Mouse (Mus musculus) left cerebral cortex, postnatal 25 days (tissue): ENCODE data around the gene Ttyh1. TPM values are rescaled to one million over a fixed set of nuclear protein-coding genes. Genes with fewer than 3 reads are reported as not detected.

Experiments used
- DNase-seq, 2 experiments: peaks; one replicate each; pipeline ENCODE4 v3.0.0; 2022; ENCODE audit warnings: low spot score in 2 of 2, mixed read lengths in 1 of 2
- intact Hi-C: fragments of 180-260 bp; cut with DNase I; formaldehyde crosslinking; loops from one replicate; pipeline ENCODE4 v1.15.1; 2025
- total RNA-seq, 2 experiments: library from RNA; stranded (reverse); gene quantifications; 2 replicates each; pipeline ENCODE4 v1.2.3; 2021

The Ttyh1 gene
- total RNA-seq, 2 experiments from 2014 or later = 743 to 807 TPM

DNA sequence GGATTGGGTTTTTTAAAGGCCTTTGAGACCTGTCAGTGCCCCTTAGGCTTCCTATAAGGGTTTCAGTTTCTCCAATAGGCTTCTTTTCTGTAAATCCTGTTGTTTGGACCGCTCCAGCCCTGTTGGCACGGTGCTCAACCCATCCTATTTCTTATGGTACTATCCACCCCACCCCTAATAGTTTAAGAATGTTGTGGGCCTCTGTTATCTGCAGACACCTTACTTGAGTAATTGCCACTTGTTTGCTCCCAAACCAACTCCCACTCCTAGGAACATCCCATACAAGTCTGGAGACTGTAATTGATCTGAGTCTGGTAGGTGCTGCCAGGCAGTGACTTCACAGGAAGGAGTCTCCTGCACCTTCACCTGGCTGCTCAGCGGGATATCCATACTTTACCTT, 18.5 kb downstream of the Ttyh1 start:
- intact Hi-C loops = loop anchor here (10.0 kb wide), 1 partner anchor 927 kb away; the partner anchor contains the start of gene U2af2
- peak in 1 of 2 experiments; percentile 3 for DNase-seq

DNA sequence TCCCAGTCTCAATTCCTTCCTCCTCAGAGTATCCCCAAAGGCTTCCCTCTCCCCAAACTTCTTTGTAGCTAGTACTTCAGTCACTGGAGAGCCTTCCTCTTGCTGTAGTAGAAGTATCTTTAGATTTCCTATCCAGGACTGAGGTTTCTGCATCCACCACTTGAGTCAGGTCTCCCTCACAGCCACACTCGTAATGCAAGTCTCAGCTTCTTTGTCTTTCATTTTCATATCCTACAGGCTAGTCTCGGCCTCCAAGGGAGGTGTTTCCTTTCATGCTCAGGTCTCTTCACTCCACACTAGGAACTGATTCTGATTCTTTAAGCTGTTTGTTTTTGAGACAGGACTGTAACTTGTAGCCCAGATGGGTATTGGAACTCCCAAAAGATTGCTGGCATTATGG, 19.0 kb downstream of the Ttyh1 start:
- intact Hi-C loops = loop anchor here (10.0 kb wide), 1 partner anchor 927 kb away; the partner anchor contains the start of gene U2af2
- no peak for DNase-seq

- DNase-seq = peak in 1 of 2 experiments; percentile 1
- intact Hi-C loops = loop anchor here (10.0 kb wide), 1 partner anchor 926 kb away; the partner anchor contains the start of gene U2af2
Measured at GRCm38 (mm10) chr7:4138671-4139070, 19.5 kb downstream of the Ttyh1 start.

DNA sequence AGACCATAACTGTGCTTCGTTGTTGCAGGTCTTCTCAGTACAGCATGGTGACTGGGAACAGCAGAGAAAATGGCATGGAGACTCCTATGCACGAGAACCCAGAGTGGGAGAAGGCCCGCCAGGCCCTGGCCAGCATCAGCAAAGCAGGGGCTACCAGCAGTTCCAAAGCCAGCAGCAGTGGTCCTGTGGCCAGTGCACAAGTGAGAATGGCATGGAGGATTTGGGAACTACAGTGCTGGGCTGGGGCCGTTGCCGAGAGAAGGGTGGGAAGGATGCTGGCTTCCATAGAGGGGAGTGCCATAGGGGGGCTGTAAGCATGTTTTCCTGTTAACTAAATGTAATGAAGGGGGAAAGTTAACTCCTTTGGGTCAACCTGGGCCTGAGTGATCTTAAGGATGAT, 20.2 kb downstream of the Ttyh1 start:
- peak in 1 of 2 experiments; percentile 0 for DNase-seq
- intact Hi-C loops = loop anchor here (10.0 kb wide), 1 partner anchor 925 kb away; the partner anchor contains the start of gene U2af2

- peak in 1 of 2 experiments; percentile 0 for DNase-seq
- intact Hi-C loops = no loop called here
Measured at GRCm38 (mm10) chr7:4141648-4142325, 22.6 kb downstream of the Ttyh1 start.

DNA sequence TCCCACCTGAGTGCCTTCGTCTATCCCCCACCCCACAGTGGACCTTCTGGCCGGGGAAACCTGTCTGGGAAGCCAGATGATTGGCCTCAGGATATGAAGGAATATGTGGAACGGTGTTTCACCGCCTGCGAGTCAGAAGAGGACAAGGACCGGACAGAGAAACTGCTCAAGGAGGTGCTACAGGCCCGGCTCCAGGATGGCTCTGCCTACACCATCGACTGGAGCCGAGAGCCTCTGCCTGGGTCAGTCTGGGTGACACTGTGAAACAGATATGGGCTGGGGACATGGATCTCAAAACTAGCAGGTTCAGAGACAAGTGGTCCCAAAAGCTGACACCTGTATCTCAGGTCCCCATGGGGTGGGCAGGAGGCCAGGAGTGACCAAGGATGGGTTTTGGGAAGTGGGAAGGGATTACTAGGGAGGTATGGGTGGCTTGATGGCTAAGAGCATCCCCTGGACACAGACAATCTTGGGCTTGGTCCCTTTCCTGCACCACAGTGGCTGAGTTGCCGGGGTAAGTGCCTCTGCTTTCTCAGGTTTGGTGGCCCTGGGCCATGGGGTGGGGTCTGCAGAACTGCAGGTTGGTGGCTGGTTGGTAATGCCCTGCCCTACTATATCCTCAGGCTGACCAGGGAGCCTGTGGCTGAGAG, 23.7 kb downstream of the Ttyh1 start:
- intact Hi-C loops = no loop called here
- peak in 1 of 2 experiments; percentile 2 for DNase-seq

DNA sequence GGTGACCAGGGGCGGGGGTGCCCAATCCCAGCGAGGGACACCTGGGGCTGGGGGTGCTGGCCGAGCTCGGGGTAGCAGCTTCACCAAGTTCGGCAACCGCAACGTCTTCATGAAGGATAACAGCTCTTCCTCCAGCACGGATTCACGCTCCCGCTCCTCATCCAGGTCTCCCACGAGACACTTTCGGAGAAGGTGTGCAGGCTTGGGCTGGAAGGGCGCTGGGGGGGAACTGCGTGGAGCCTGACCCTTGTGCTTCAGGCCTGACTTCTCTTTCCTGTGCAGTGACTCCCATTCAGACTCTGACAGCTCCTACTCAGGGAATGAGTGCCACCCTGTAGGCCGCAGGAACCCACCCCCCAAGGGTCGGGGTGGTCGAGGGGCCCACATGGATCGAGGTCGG, 24.3 kb downstream of the Ttyh1 start:
- intact Hi-C loops = no loop called here
- DNase-seq = peak in 1 of 2 experiments; percentile 1

GRCm38 (mm10) chr7:4144046-4144445, 24.8 kb downstream of the Ttyh1 start:
- intact Hi-C loops = no loop called here
- DNase-seq = peak; percentile 1 to 2

DNA sequence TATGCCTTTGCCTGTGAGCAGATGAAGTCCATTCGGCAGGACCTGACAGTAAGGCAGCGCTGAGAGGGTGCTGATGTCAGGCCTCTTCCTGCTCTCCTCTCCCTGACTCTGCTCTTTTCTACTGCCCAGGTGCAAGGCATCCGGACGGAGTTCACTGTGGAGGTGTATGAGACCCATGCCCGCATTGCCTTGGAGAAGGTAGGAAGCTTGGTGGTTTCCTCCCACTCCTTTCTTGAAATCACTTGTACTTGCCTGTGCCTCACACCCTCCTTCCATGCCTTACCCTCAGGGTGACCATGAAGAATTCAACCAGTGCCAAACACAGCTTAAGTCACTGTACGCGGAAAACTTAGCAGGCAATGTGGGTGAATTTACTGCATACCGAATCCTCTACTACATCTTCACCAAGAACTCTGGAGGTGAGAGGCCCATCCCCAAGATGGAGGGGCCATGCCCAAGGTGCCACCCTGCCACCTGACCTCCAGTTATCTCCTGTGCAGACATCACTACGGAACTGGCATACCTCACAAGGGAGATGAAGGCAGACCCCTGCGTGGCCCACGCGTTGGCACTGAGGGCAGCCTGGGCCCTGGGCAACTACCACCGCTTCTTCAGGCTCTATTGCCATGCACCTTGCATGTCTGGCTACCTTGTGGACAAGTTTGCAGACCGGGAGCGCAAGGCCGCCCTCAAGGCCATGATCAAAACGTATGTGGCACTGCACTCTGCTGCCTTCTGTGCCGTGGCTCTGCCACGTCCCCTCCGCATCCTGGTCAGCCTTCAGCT, 25.8 kb downstream of the Ttyh1 start:
- intact Hi-C loops = loop anchor here (5.0 kb wide), 3 partner anchors 118 to 453 kb away; partner anchors contain the start of genes Mboat7 and Tsen34

GRCm38 (mm10) chr7:4145552-4146190, 26.5 kb downstream of the Ttyh1 start:
- DNase-seq = peak; percentile 62 to 70
- intact Hi-C loops = loop anchor here (5.0 kb wide), 3 partner anchors 118 to 453 kb away; partner anchors contain the start of genes Mboat7 and Tsen34

More for the DNA sequence above, 25.8 kb downstream of the Ttyh1 start:
- peak; percentile 5 for DNase-seq

DNA sequence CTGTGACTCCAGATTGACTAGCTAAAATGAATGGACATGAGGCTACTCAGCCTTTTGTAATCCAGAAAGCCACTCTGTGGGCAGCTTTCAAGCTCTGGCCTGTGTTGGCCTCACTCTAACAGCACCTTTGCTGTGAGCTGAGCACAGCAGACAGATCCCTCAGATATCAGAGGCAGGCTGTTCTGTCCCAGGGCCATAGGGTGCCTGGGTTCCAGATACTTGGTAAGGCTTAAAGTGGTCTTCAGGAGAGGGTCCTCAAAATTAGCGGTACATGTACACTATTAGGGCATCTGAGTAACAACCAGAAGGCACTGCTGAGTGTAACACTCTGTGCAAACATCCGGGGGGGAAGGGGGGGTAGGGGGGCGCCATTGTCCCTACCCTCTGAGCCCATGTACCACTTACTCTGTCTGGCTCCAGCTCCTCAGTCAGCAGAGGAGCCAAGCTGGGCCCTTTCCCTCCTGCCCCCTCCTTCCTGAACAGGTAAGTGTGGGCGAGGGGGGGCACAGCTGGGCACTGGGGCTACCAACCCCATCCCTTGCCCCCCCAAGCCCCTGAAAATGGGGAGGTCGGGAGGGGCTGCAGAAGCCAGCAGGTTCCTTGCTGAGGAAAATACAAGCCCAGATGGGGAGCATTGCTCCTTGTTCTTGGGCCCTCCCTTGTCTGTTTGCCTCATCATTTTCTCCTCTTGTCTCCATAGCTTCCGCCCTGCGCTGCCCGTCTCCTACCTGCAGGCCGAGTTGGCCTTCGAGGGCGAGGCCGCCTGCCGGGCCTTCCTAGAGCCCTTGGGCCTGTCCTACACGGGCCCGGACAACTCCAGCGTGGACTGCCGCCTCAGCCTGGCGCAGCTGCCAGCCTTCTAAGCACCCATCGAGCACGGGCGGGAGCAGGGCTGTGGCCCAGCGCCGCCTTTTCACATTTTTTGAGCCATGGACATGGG, 27.3 kb downstream of the Ttyh1 start:
- intact Hi-C loops = loop anchor here (5.0 kb wide), 3 partner anchors 119 to 454 kb away; partner anchors contain the start of genes Mboat7 and Tsen34
- peak; percentile 5 to 10 for DNase-seq

- intact Hi-C loops = loop anchor here (5.0 kb wide), 3 partner anchors 120 to 455 kb away; partner anchors contain the start of genes Mboat7 and Tsen34
- peak; percentile 5 to 8 for DNase-seq
Measured at GRCm38 (mm10) chr7:4147371-4147770, 28.2 kb downstream of the Ttyh1 start.

DNA sequence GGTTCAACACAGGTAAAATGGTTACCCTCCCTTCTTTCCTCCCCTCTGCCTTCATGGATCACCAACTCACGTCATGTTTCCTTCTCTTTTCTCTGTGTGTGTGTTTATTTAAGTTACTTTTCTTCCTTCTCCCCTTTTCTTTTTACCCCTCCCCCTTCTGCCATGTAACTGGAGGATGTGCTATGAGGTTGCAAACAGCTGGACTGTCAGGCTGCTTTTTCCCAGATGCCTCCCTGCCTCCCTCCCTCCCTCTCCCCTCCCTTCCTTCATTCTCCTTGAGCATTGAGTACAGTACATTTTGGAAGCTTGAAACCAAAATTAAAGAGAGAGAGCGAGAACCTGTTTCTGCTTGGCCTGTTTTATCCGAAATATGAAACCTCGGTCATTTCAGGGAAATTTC, 28.6 kb downstream of the Ttyh1 start:
- DNase-seq = no peak
- intact Hi-C loops = loop anchor here (2.0 to 5.0 kb wide), 4 partner anchors 121 to 456 kb away; partner anchors contain the start of genes Mboat7 and Tsen34

DNA sequence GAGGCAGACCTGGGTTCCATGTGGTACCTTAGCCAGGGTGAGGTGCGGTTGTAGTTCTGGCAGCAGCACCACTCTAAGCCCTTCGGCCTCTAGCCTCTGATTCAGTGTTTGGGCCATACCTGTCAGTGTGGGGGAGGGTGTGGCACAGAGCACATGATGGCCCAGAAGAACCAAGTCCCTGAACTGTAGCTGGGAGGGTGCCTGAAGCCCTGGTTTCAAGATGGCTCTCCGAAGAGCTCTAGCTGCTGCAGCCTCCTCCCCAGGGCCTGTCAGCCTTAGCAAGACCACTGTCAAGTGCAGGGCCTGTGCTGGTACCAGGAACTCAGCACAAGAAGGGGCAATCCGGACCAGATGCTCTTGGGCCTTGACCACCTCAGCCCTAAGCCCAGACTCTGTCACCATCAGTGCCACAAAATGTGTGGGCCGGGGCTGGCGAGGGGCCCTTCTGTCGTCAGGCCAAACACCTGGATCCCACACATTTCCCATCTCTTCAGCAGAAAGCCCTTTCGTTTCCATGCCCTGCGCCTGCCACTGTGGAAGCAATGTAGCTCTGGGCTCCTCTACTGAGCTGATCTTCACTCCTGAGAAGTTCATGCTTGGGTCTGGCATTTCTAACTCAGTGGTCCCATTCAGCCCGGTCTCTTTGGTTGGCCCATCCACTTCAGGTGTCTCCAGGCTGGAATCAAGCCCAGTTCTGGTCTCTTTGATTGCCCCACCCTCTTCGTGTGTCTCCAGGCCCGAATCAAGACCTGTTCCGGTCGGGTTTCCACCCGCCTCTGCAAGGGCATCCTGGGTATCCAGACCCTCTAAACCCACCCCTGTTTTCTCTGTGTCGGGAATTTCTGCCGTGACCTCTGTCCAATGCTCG, 29.4 kb downstream of the Ttyh1 start:
- intact Hi-C loops = loop anchor here (1.0 to 5.0 kb wide), 5 partner anchors 28 to 456 kb away; partner anchors contain the start of genes Mboat7 and Tsen34
- peak; percentile 26 to 35 for DNase-seq

- intact Hi-C loops = loop anchor here (1.0 to 5.0 kb wide), 5 partner anchors 29 to 457 kb away; partner anchors contain the start of genes Mboat7 and Tsen34
- peak; percentile 90 to 91 for DNase-seq
Measured at GRCm38 (mm10) chr7:4149209-4150054, 30.2 kb downstream of the Ttyh1 start.

DNA sequence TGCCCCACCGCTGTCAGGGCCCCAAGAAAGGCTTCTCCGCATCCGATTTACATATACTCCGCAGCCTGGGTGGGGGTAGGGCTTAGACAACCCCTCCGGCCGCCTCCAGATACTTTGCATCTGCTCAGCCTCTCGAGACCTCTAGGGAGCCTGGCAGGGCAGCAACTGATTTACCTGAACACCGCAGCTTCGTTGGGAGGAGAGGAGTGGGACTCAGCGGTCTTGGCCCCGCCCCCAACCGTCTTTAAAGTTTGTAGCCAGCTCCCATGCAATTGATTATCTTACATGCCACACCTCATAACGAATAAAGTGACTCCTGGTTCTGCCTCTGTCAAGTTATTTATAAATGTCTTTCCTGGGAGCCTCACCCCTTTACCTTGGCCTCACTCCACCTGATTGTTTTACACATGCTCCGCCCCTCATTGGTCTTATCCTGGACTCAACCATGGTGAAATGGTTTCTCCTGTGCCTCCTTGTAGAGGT, 30.9 kb downstream of the Ttyh1 start, which contains the start of gene Leng9:
Gene Leng9, minus strand, starts transcription at position 316 of the 483 bp plus-strand sequence.
- peak; percentile 23 to 38 for DNase-seq
- intact Hi-C loops = no loop called here
